Mouse (Mus musculus): ENCODE measurements around the gene 3110040M04Rik.
"Not testable (repeated sequence)": the region's sequence is repeated elsewhere in the genome, so short reads cannot be mapped to it uniquely, and the experiment has no call there.

DNA sequence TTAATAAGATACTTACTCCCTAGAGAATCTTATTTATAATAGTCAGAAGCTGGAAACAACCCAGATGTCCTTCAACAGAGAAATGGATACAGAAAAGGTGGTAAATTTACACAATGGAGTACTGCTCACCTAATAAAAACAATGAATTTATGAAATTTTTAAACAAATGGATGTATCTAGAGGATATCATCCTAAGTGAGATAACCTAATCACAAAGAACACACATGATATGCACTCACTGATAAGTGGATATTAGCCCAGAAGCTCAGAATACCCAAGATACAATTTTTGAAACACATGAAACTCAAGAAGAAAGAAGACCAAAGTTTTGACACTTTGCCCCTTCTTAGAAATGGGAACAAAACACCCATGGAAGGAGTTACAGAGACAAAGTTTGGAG is 5.0 kb downstream of the 3110040M04Rik start:
- TF ChIP-seq CTCF (IDR thresholded peaks at IDR 0.05; ENCODE audit: insufficient read depth, low read length); POLR2A (IDR thresholded peaks at IDR 0.05; ENCODE audit: borderline replicate concordance, extremely low read depth, low read depth, low read length): not testable (repeated sequence)
